Mouse (Mus musculus): ENCODE results near the gene Emsy.

GRCm38 (mm10) chr7:98601715-98602114 lies 54.9 kb downstream of the Emsy start:
- TF ChIP-seq CTCF (IDR thresholded peaks at IDR 0.05; ENCODE audit: low read depth): no peak
- no peak for TF ChIP-seq EP300 (optimal IDR thresholded peaks at IDR 0.05)

All from stomach, postnatal 0 days (tissue).